Mouse (Mus musculus) Patski (cell line): ENCODE data around the gene Gmfg. TPM values are rescaled to one million over a fixed set of nuclear protein-coding genes. Genes with fewer than 3 reads are reported as not detected.

ENCODE experiments used
- ATAC-seq: fragments of 100-300 bp; one replicate; pipeline ENCODE4 v1.8.0; 2021
- CTCF ChIA-PET: fragments of 350-600 bp; sonication (Branson Sonifier 250); formaldehyde crosslinking; loops from one replicate; lab custom pipeline; 2022; ENCODE audit warnings: inconsistent platforms; lab: Charles Lee
- POLR2A ChIA-PET: fragments of 350-600 bp; sonication (Branson Sonifier 250); formaldehyde crosslinking; loops from one replicate; lab custom pipeline; 2022; ENCODE audit warnings: antibody characterized with exemption, inconsistent platforms; lab: Charles Lee
- DNase-seq: peaks from one replicate; pipeline ENCODE4 v3.0.0-alpha.2; 2011; ENCODE audit warnings: low read depth, low spot score
- H3K27me3 ChIP-seq: fragments of 371-371 bp; one replicate; pipeline ENCODE4 v1.5.1; 2021
- CTCF ChIP-seq: fragments of 100-300 bp; IDR thresholded peaks from one replicate; pipeline ENCODE4 v1.5.1; 2021
- in situ Hi-C: fragments of 300-500 bp; cut with MboI; formaldehyde crosslinking; loops from 3 replicates; pipeline ENCODE4 v1.11.1; 2018; ENCODE audit warnings: low pct_unique_long_range_greater_than_20kb, mixed read lengths
- polyA plus RNA-seq: library from polyadenylated mRNA; unstranded; gene quantifications from one replicate; pipeline ENCODE4 v1.2.3, GENCODE M21; 2021

The Gmfg gene
- polyA plus RNA-seq, 1 experiment from 2014 or later: 0.58 TPM

GRCm38 (mm10) chr7:28436271-28436904 lies 859 bp upstream of the Gmfg start:
- TF ChIP-seq CTCF: peak; percentile 92
- ATAC-seq: peak; percentile 98
- POLR2A ChIA-PET: no interaction called here
- CTCF ChIA-PET: interaction anchor here (1.0 to 1.9 kb wide), 5 partner anchors 10 to 305 kb away, joined by 3 to 12 read pairs (median 5); partner anchors contain the start of genes Mrps12 and Sars2
- no peaks in the 10 kb centered on the region for H3K27me3 ChIP-seq
- in situ Hi-C loops: no loop called here
- peak; percentile 94 for DNase-seq

GRCm38 (mm10) chr7:28437964-28438363 lies 717 bp downstream of the Gmfg start:
- ChIA-PET POLR2A (interaction anchor here (0.6 kb wide), 1 partner anchor 270 kb away, joined by 3 read pairs; no protein-coding TSS in a partner anchor), CTCF (interaction anchor here (1.1 to 1.9 kb wide), 8 partner anchors 9 to 304 kb away, joined by 3 to 10 read pairs (median 4); partner anchors contain the start of genes Med29, Mrps12, Paf1 and Sars2)
- DNase-seq (no peak), ATAC-seq (no peak)
- in situ Hi-C loops: no loop called here
- no peak for TF ChIP-seq CTCF
- no peaks in the 10 kb centered on the region for H3K27me3 ChIP-seq

- in situ Hi-C loops: no loop called here
- TF ChIP-seq CTCF: no peak
- no peaks in the 10 kb centered on the region for H3K27me3 ChIP-seq
- DNase-seq (no peak), ATAC-seq (no peak)
- POLR2A ChIA-PET: interaction anchor here (0.7 kb wide), 1 partner anchor 162 kb away, joined by 7 read pairs; no protein-coding TSS in a partner anchor
- CTCF ChIA-PET: interaction anchor here (1.3 kb wide), 1 partner anchor 162 kb away, joined by 7 read pairs; no protein-coding TSS in a partner anchor
These were observed 1.5 kb downstream of the Gmfg start for GRCm38 (mm10) chr7:28438771-28439170.

GRCm38 (mm10) chr7:28440739-28441138 lies 3.5 kb downstream of the Gmfg start:
- ATAC-seq (no peak), DNase-seq (no peak)
- no peak for TF ChIP-seq CTCF
- CTCF ChIA-PET: interaction anchor here (1.1 kb wide), 1 partner anchor 287 kb away, joined by 3 read pairs; no protein-coding TSS in a partner anchor
- POLR2A ChIA-PET: no interaction called here
- peaks cover 4% of the 10 kb centered on the region for H3K27me3 ChIP-seq
- in situ Hi-C loops: loop anchor here (5.0 kb wide), 1 partner anchor 287 kb away; no protein-coding TSS in a partner anchor

- no peak for DNase-seq
- no peak for TF ChIP-seq CTCF
- no peak for ATAC-seq
- H3K27me3 ChIP-seq: peaks cover 9% of the 10 kb centered on the region
- ChIA-PET POLR2A (no interaction called here), CTCF (interaction anchor here (1.1 kb wide), 3 partner anchors 159 to 285 kb away, joined by 3 to 4 read pairs (median 3); no protein-coding TSS in a partner anchor)
- in situ Hi-C loops: loop anchor here (5.0 kb wide), 1 partner anchor 285 kb away; no protein-coding TSS in a partner anchor
These were observed 4.7 kb downstream of the Gmfg start for GRCm38 (mm10) chr7:28441776-28442485.

- ATAC-seq: no peak
- in situ Hi-C loops: loop anchor here (5.0 kb wide), 1 partner anchor 285 kb away; no protein-coding TSS in a partner anchor
These were observed 5.4 kb downstream of the Gmfg start for GRCm38 (mm10) chr7:28442688-28443087.

GRCm38 (mm10) chr7:28444344-28444974 lies 7.2 kb downstream of the Gmfg start:
- DNase-seq: no peak
- CTCF ChIA-PET: interaction anchor here (1.1 kb wide), 1 partner anchor 12 kb away, joined by 3 read pairs; no protein-coding TSS in a partner anchor
- peaks cover 9% of the 10 kb centered on the region for H3K27me3 ChIP-seq
- in situ Hi-C loops: loop anchor here (5.0 kb wide), 1 partner anchor 283 kb away; no protein-coding TSS in a partner anchor
- ATAC-seq: no peak
- TF ChIP-seq CTCF: no peak
- POLR2A ChIA-PET: no interaction called here

More at GRCm38 (mm10) chr7:28442688-28443087, 5.4 kb downstream of the Gmfg start:
- ChIA-PET CTCF (interaction anchor here (1.1 kb wide), 3 partner anchors 158 to 285 kb away, joined by 3 to 4 read pairs (median 3); no protein-coding TSS in a partner anchor), POLR2A (no interaction called here)
- TF ChIP-seq CTCF: no peak
- DNase-seq: no peak
- peaks cover 9% of the 10 kb centered on the region for H3K27me3 ChIP-seq

GRCm38 (mm10) chr7:28446446-28446845 lies 9.2 kb downstream of the Gmfg start:
- CTCF ChIA-PET: interaction anchor here (1.3 to 2.1 kb wide), 5 partner anchors 9 to 160 kb away, joined by 3 to 10 read pairs (median 3); partner anchors contain the start of gene Gmfg
- peaks cover 9% of the 10 kb centered on the region for H3K27me3 ChIP-seq
- ATAC-seq (no peak), DNase-seq (no peak)
- POLR2A ChIA-PET: no interaction called here
- in situ Hi-C loops: loop anchor here (5.0 kb wide), 2 partner anchors 81 to 156 kb away; no protein-coding TSS in a partner anchor
- TF ChIP-seq CTCF: peak; percentile 88

GRCm38 (mm10) chr7:28447101-28447830 lies 10.0 kb downstream of the Gmfg start:
- TF ChIP-seq CTCF: no peak
- in situ Hi-C loops: loop anchor here (5.0 kb wide), 2 partner anchors 80 to 155 kb away; no protein-coding TSS in a partner anchor
- CTCF ChIA-PET: interaction anchor here (1.4 to 2.1 kb wide), 3 partner anchors 10 to 159 kb away, joined by 3 to 10 read pairs (median 8); partner anchors contain the start of gene Gmfg

More at GRCm38 (mm10) chr7:28447101-28447830, 10.0 kb downstream of the Gmfg start:
- ATAC-seq (no peak), DNase-seq (no peak)
- POLR2A ChIA-PET: no interaction called here
- peaks cover 9% of the 10 kb centered on the region for H3K27me3 ChIP-seq
